Mouse (Mus musculus) heart, embryonic 13.5 days (tissue): ENCODE data around the gene Ap1s3. TPM values are rescaled to one million over a fixed set of nuclear protein-coding genes. Genes with fewer than 3 reads are reported as not detected.

Source experiments
- ATAC-seq: fragments of 200-750 bp; cut with Nextera tagmentation; 2 replicates; pipeline ENCODE4 v1.8.0; 2017; ENCODE audit warnings: moderate TSS enrichment; ENCODE audit not compliant: insufficient number of reproducible peaks, low FRiP score, low TSS enrichment; ENCODE audit errors: extremely low read depth
- H3K27ac ChIP-seq: fragments of 300-500 bp; sonication (generic); replicated peaks from 2 replicates; pipeline ENCODE4 v1.5.1; 2015; ENCODE audit warnings: moderate library complexity, mild to moderate bottlenecking, inconsistent platforms
- H3K27me3 ChIP-seq: fragments of 300-500 bp; sonication (generic); replicated peaks from 2 replicates; pipeline ENCODE4 v1.6.1; 2015; ENCODE audit warnings: mild to moderate bottlenecking, inconsistent platforms
- H3K36me3 ChIP-seq: fragments of 300-500 bp; sonication (generic); 2 replicates; pipeline ENCODE4 v1.6.1; 2015; ENCODE audit warnings: mild to moderate bottlenecking, inconsistent platforms
- H3K4me1 ChIP-seq: fragments of 300-500 bp; sonication (generic); 2 replicates; pipeline ENCODE4 v1.6.1; 2015; ENCODE audit warnings: inconsistent platforms
- H3K4me2 ChIP-seq: fragments of 300-500 bp; sonication (generic); 2 replicates; pipeline ENCODE4 v1.6.1; 2015; ENCODE audit warnings: inconsistent platforms, mild to moderate bottlenecking, moderate library complexity
- H3K4me3 ChIP-seq: fragments of 300-500 bp; sonication (generic); 2 replicates; pipeline ENCODE4 v1.5.1; 2015; ENCODE audit warnings: moderate library complexity, mild to moderate bottlenecking, inconsistent platforms
- H3K9ac ChIP-seq: fragments of 300-500 bp; sonication (generic); 2 replicates; pipeline ENCODE4 v1.6.1; 2015; ENCODE audit warnings: inconsistent platforms, mild to moderate bottlenecking, moderate library complexity
- H3K9me3 ChIP-seq: fragments of 300-500 bp; sonication (generic); 2 replicates; pipeline ENCODE4 v1.6.1; 2016; ENCODE audit warnings: inconsistent platforms
- WGBS: fragments of 180-500 bp; shearing (Covaris S2); methylation state at CpG from one replicate; pipeline ENCODE4 v1.1.7; 2015; ENCODE audit warnings: mixed read lengths; 5-methylcytosine and 5-hydroxymethylcytosine counted together
- polyA plus RNA-seq: library from polyadenylated mRNA; unstranded; fragments of >200 nt; fragmentation: Nextera tagmentation; extraction: Ambion mirVana; gene quantifications from 2 replicates; pipeline ENCODE4 v1.2.1, GENCODE M21; 2015

Gene Ap1s3
- 0.13 and 0.24 TPM in 2 replicates for polyA plus RNA-seq

DNA sequence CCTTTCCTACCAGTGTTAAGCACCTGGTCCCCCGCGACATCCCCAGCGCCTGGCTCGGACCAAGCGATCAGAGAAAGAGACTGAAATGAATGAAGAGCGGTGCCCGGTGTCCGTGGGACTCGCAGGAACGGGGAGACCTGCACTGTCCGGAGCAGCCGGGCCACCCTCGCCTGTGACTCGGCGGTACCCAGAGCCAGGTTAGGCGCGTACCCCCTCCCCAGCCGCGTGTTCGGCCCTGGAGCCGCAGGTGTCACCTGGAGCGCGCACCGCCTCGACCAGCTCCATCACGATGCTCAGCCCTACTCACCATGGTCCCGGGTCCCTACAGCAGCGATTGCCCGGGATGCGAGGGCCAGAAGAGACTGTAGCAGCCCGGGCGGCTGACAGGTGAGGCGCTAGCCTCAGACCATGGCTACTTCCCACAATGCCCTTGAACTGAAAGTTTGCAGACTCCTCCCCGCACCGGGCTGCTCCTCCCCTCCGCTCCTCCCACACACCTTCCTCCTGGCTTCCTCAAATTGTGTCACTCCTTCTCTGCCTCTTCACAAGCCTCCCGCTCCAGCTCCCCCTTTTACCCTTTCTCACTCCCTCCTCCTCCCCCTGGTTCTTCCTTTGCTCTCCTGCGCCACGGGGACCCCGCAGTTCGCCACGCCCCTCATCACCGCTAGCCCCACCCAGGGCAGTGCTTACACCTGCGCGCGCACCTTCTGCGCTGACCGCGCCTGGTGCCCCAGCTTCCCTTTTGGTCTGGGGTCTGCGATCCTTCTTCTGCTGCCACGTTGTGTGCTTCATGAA lies at the start of gene Ap1s3:
Gene Ap1s3 (minus strand): TSS at position 430 of the 795 bp plus-strand sequence.
- Histone ChIP-seq H3K27me3 (peaks cover 46% of the 10 kb centered on the region), H3K27ac (no peak within 1 kb of the TSS), H3K4me1 (peaks cover 40% of the 10 kb centered on the region), H3K9ac (peak within 1 kb of the TSS; percentile 81), H3K4me3 (peak within 1 kb of the TSS; percentile 79), H3K9me3 (no peaks in the 10 kb centered on the region), H3K36me3 (no peaks in the 10 kb centered on the region), H3K4me2 (peak within 1 kb of the TSS; percentile 99)
- ATAC-seq, result peak; percentile 55
- WGBS, result under 1% methylated on average over 51 of the region's 51 CpGs

DNA sequence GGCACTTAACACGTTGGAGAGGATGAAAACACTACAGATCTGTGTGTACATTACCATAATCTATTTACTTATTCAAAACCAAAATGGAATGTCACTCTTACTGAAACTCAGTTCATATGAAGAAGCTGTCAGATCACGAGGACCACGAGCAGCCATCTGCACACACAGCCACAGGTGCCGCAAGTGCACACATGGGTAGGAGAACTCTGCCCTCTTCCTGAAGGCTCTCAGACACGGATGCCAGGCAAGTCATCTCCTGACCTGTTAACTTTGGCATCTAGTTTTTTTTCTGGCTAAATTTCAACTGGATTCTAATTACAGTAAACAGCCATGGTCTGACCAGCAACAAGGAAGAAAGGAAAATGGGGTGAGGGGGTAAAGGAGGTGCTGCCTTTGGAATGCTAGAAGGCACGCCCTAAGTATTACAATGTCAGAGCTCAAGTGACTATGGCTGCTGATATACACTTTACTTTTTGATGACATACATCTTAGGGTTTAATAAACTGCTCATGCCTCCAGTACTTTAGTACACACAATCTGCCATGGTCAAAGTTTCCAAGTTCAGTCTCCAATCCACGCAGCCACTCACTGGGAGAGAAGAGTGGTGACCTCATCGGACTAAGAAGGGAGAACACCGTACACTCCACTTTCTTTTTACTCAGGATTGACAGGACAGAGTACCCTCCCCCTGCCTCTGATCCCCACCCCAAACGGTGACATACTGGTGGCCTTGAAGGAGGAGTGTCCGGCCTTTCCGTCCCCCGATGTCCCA lies 42.6 kb upstream of the Ap1s3 start:
- Histone ChIP-seq H3K27me3 (no peaks in the 10 kb centered on the region), H3K36me3 (peaks cover 43% of the 10 kb centered on the region), H3K4me2 (no peak overlapping the region), H3K27ac (no peak overlapping the region), H3K9ac (no peak overlapping the region), H3K9me3 (no peaks in the 10 kb centered on the region), H3K4me1 (peaks cover 15% of the 10 kb centered on the region), H3K4me3 (no peak overlapping the region)
- 81% methylated on average over 13 of the region's 13 CpGs for WGBS
- no peak for ATAC-seq

DNA sequence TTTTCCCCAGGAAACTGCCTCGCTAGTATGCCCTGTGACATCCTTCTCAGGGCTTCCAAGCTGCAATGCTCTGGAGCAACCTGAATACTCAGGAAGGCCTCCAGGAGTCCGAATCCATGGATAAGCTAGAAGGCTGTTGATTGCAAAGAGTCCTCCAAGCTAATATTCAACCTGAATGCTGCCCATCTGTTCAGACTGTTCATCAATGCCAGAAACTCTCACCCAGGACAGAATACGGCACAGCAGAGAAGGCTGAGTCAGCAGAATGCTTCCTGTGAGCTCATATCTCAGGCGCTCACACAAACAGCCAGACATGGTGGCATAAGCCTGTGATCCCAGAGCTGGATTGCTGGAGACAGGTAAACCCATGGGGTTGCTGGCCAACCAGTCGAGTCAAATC lies 41.3 kb upstream of the Ap1s3 start:
- WGBS, result 87% methylated on average over 5 of the region's 5 CpGs
- peaks cover 15% of the 10 kb centered on the region for H3K4me1 ChIP-seq
- H3K9ac ChIP-seq, result no peak overlapping the region
- H3K9me3 ChIP-seq, result no peaks in the 10 kb centered on the region
- no peak overlapping the region for H3K4me3 ChIP-seq
- no peak for ATAC-seq
- no peak overlapping the region for H3K27ac ChIP-seq
- H3K27me3 ChIP-seq, result no peaks in the 10 kb centered on the region
- H3K4me2 ChIP-seq, result no peak overlapping the region
- H3K36me3 ChIP-seq, result peaks cover 48% of the 10 kb centered on the region

DNA sequence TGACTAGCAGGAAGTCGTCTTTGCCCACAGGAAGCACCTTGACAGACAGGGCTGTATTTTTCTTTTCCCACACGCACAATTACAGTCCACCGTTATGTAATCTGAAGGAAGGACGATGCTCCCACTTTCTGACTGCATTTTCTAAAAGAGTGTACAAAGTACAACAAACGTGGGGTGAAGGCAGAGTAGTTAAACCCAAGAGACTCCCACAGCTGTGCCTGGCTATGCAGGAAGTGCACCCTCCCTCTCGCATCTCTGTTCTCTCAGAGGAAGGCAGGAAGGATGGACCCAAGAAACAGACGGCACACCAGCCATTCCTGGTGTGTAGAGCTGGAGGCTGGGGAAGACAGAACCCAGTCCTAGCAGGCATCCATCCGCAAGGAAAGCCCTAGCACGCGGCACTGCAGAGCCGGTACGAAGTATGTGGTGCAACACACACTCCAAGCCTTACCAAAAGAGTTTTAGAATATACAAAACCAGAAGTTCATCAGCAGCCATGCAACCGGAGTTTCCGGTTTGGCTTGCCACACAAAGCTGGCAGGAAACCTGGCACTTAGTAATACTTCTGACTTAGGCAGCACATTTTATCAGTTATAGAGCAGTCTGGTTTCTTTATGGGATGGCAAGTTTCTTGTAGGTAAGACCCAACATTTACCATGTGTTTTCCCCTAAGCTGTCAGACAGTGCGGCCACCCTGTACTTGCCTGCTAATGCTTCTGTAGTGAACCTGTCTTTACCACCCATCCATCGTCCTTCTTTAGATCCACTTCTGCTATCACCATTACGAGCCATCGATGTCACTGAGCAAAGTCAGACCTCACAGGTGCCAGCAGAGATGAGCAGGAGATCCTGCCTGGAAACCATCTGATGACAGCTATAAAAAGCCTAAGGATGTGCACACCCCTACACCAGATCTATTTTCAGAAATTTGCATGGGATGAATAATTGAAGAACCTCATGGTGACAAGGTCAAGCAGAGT lies 39.7 kb upstream of the Ap1s3 start:
- H3K4me2 ChIP-seq, result no peak overlapping the region
- no peak overlapping the region for H3K9ac ChIP-seq
- peaks cover 60% of the 10 kb centered on the region for H3K36me3 ChIP-seq
- 64% methylated on average over 18 of the region's 18 CpGs for WGBS
- no peak overlapping the region for H3K4me3 ChIP-seq
- ATAC-seq, result no peak
- H3K27ac ChIP-seq, result peak overlapping the region; percentile 46
- H3K4me1 ChIP-seq, result peaks cover 15% of the 10 kb centered on the region
- H3K27me3 ChIP-seq, result no peaks in the 10 kb centered on the region
- no peaks in the 10 kb centered on the region for H3K9me3 ChIP-seq

DNA sequence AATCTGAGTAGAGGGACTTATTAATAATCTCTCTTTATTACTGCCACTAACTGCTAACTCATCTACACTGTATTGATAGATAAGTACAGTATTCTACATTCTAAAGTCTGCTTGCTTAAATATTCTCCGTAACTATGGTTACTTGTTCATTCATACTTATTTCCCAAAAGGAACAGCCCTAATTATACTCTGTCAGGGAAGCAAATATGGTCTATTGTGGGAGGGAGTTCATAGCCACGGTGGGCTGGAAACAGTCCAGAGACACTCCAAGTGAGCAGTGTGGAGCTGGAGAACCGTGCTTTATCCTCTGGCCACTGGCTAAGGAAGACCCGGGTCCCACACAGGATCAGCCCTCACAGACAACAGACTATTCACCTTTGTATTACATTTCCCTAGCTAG lies 38.9 kb upstream of the Ap1s3 start:
- no peak overlapping the region for H3K4me2 ChIP-seq
- H3K4me1 ChIP-seq, result peaks cover 15% of the 10 kb centered on the region
- no peaks in the 10 kb centered on the region for H3K9me3 ChIP-seq
- 53% methylated on average over 4 of the region's 4 CpGs for whole genome bisulfite sequencing
- ATAC-seq, result no peak
- no peak overlapping the region for H3K4me3 ChIP-seq
- peak overlapping the region; percentile 46 for H3K27ac ChIP-seq
- peaks cover 66% of the 10 kb centered on the region for H3K36me3 ChIP-seq
- no peaks in the 10 kb centered on the region for H3K27me3 ChIP-seq
- no peak overlapping the region for H3K9ac ChIP-seq

DNA sequence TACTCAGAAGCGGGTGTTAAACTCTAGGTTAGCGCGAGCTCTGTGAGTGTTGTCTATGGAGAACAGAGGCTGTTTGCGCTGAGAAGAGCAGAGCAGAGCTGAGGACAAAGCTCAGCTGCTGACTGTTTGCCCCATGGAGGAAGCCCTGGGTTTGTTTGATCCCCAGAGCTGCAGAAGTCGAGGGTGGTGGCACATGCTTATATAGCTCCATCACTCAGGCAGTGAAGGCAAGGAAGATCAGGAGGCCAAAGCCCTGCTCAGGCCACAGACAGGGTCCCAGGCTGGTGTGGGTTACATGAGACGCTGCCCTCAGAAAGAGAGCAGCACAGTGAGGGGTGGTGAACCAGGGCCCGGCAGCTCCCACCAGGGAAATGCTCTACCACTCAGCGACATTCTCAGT lies 38.4 kb upstream of the Ap1s3 start:
- no peak overlapping the region for H3K4me3 ChIP-seq
- H3K36me3 ChIP-seq, result peaks cover 69% of the 10 kb centered on the region
- no peaks in the 10 kb centered on the region for H3K9me3 ChIP-seq
- H3K4me1 ChIP-seq, result peaks cover 15% of the 10 kb centered on the region
- ATAC-seq, result no peak
- H3K9ac ChIP-seq, result no peak overlapping the region
- no peak overlapping the region for H3K27ac ChIP-seq
- 80% methylated on average over 8 of the region's 8 CpGs for WGBS
- H3K4me2 ChIP-seq, result no peak overlapping the region
- H3K27me3 ChIP-seq, result no peaks in the 10 kb centered on the region

DNA sequence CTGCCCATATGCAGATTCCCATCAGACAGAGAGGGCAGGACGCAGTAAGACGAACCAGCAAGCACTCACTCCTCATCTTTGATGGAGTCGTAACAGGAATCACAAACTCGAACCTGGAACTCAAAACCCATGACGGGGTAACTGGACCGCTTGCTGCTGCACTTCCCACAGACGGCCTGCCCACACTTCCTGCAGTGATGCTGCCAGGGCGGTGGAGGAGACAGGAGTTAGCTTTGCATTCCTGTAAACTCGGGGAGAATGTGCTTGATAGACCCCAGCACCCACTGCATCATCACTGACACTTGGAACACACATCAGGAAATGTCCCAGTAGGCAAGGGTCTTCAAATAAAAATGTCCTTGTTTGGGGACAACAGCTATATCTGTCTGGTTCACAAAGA lies 35.6 kb upstream of the Ap1s3 start:
- no peak for ATAC-seq
- no peak overlapping the region for H3K9ac ChIP-seq
- no peak overlapping the region for H3K27ac ChIP-seq
- peaks cover 62% of the 10 kb centered on the region for H3K36me3 ChIP-seq
- H3K9me3 ChIP-seq, result no peaks in the 10 kb centered on the region
- H3K4me3 ChIP-seq, result no peak overlapping the region
- peaks cover 15% of the 10 kb centered on the region for H3K4me1 ChIP-seq
- 79% methylated on average over 9 of the region's 9 CpGs for WGBS
- H3K27me3 ChIP-seq, result no peaks in the 10 kb centered on the region
- H3K4me2 ChIP-seq, result no peak overlapping the region

DNA sequence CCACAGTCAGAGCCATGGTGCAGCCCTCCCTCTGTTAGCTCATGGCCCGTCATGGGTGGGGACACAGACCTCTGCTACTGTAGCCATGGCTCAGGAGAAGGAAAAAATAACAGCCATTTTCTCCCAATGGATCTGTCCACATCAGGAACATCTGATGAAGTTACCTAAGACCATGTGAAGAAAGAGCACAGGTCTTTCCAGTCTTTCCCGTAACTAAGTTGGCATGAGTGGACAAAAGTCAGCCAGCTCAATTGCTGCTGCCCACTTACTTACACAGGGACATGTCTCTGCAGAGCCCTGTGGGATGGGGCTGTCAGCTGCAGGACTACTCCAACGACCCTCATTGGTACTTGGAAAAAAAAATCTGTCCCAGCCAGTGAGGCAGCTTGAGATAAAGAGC lies 34.9 kb upstream of the Ap1s3 start:
- H3K36me3 ChIP-seq, result peaks cover 57% of the 10 kb centered on the region
- no peak for ATAC-seq
- H3K4me3 ChIP-seq, result no peak overlapping the region

DNA sequence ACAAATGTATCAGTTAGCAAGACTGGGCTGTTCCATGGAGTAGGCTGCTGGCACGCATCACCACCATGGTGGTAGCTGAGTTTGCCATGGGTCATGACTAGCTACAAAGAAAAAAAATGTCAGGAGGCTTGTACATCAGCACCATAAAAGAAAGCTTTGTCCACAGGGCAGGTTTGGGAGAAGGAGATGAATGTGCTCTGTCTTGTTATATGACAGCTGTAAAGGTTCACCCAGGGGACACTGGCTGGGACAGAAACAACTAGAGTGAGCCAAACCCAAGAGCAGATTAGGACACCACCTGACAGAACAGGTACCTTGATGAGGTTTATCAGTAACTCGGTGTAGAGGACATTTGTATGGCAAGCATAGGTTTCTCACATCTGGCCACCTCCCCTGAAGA lies 32.9 kb upstream of the Ap1s3 start:
- no peak for ATAC-seq
- Histone ChIP-seq H3K36me3 (peaks cover 63% of the 10 kb centered on the region), H3K4me1 (no peaks in the 10 kb centered on the region), H3K27ac (no peak overlapping the region), H3K9me3 (no peaks in the 10 kb centered on the region), H3K9ac (no peak overlapping the region), H3K27me3 (no peaks in the 10 kb centered on the region), H3K4me2 (no peak overlapping the region), H3K4me3 (no peak overlapping the region)
- 89% methylated on average over 2 of the region's 2 CpGs for WGBS

More for the DNA sequence above, 34.9 kb upstream of the Ap1s3 start:
- no peaks in the 10 kb centered on the region for H3K27me3 ChIP-seq
- H3K27ac ChIP-seq, result no peak overlapping the region
- H3K4me2 ChIP-seq, result no peak overlapping the region
- H3K9ac ChIP-seq, result no peak overlapping the region
- peaks cover 9% of the 10 kb centered on the region for H3K4me1 ChIP-seq
- H3K9me3 ChIP-seq, result no peaks in the 10 kb centered on the region
- WGBS, result 62% methylated on average over 3 of the region's 3 CpGs

DNA sequence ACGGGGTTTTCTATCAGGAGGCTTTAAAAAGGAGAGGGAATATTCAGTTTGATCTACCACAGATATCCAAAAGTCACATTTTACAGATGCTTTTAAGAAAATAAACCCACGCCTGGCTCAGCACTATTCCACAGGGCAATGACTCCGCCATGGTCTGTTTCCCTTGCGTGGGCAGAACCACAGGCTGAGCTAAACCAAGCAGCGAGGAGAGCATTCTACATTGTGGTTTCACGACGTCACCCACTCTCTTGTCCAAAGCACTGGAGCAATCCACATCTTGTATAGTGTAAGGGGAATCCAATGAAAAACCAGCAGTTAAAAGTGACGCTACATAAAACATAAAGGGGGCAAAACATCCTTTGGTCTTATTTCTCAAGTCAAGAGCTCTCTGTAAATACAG lies 31.7 kb upstream of the Ap1s3 start:
- peaks cover 54% of the 10 kb centered on the region for H3K36me3 ChIP-seq
- no peak overlapping the region for H3K4me3 ChIP-seq
- no peaks in the 10 kb centered on the region for H3K9me3 ChIP-seq
- no peaks in the 10 kb centered on the region for H3K4me1 ChIP-seq
- no peak overlapping the region for H3K27ac ChIP-seq
- ATAC-seq, result no peak
- no peaks in the 10 kb centered on the region for H3K27me3 ChIP-seq
- H3K9ac ChIP-seq, result no peak overlapping the region
- WGBS, result 83% methylated on average over 8 of the region's 8 CpGs
- no peak overlapping the region for H3K4me2 ChIP-seq

DNA sequence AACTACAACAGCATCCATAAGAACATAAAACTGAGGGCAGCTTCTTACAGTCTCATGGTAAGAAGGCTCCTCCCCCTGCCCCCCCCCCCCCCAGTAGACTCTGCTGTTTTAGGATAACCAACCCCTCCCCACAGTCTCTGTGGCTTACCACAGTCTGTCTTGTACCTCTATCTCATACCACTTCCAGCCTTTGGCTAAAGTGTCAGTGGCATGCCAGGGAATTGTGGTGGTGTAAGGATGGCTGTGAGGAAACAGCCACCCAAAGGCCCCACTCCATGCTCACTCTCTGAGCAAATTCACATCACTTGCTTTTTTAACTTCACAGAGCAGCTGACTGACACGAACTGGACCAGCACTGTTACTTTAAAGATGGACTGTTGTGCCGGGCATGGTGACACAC lies 26.7 kb upstream of the Ap1s3 start:
- Histone ChIP-seq H3K4me1 (peaks cover 12% of the 10 kb centered on the region), H3K4me2 (no peak overlapping the region), H3K4me3 (no peak overlapping the region), H3K9me3 (no peaks in the 10 kb centered on the region), H3K9ac (no peak overlapping the region), H3K27ac (no peak overlapping the region), H3K36me3 (peaks cover 19% of the 10 kb centered on the region), H3K27me3 (no peaks in the 10 kb centered on the region)
- no peak for ATAC-seq
- 81% methylated on average over 2 of the region's 2 CpGs for WGBS
